Mouse (Mus musculus): ENCODE results near the gene Vps35l.

Gene Vps35l

GRCm38 (mm10) chr7:118819666-118820065 lies 79.6 kb downstream of the Vps35l start:
- DNase-seq (ENCODE audit: low spot score in 2 of 2) = no peak

GRCm38 (mm10) chr7:118821356-118821755 lies 81.3 kb downstream of the Vps35l start:
- no peak for DNase-seq (ENCODE audit: low spot score in 2 of 2)

- no peak for DNase-seq (ENCODE audit: low spot score in 2 of 2)
Measured at GRCm38 (mm10) chr7:118821887-118822556, 82.0 kb downstream of the Vps35l start.

- DNase-seq (ENCODE audit: low spot score in 2 of 2) = no peak
Measured at GRCm38 (mm10) chr7:118824451-118824850, 84.4 kb downstream of the Vps35l start.

GRCm38 (mm10) chr7:118827975-118828416 lies 88.0 kb downstream of the Vps35l start:
- no peak for DNase-seq (ENCODE audit: low spot score in 2 of 2)

GRCm38 (mm10) chr7:118837901-118838300 lies 97.9 kb downstream of the Vps35l start:
- DNase-seq (ENCODE audit: low spot score in 2 of 2) = no peak

GRCm38 (mm10) chr7:118841030-118841745 lies 101.2 kb downstream of the Vps35l start:
- DNase-seq (ENCODE audit: low spot score in 2 of 2) = no peak

GRCm38 (mm10) chr7:118841796-118842195 lies 101.8 kb downstream of the Vps35l start:
- DNase-seq (ENCODE audit: low spot score in 2 of 2) = no peak

- peak; percentile 16 to 39 for DNase-seq (ENCODE audit: low spot score in 2 of 2)
Measured at GRCm38 (mm10) chr7:118842938-118843337, 102.9 kb downstream of the Vps35l start.

- DNase-seq (ENCODE audit: low spot score in 2 of 2) = no peak
Measured at GRCm38 (mm10) chr7:118845141-118845540, 105.1 kb downstream of the Vps35l start.

- DNase-seq (ENCODE audit: low spot score in 2 of 2) = no peak
Measured at GRCm38 (mm10) chr7:118846329-118846728, 106.3 kb downstream of the Vps35l start.

GRCm38 (mm10) chr7:118848796-118849195 lies 108.8 kb downstream of the Vps35l start:
- DNase-seq (ENCODE audit: low spot score in 2 of 2) = no peak

- no peak for DNase-seq (ENCODE audit: low spot score in 2 of 2)
Measured at GRCm38 (mm10) chr7:118849543-118850250, 109.7 kb downstream of the Vps35l start.

- DNase-seq (ENCODE audit: low spot score in 2 of 2) = no peak
Measured at GRCm38 (mm10) chr7:118850676-118851290, 110.8 kb downstream of the Vps35l start.

- DNase-seq (ENCODE audit: low spot score in 2 of 2) = no peak
Measured at GRCm38 (mm10) chr7:118851571-118851970, 111.5 kb downstream of the Vps35l start.

GRCm38 (mm10) chr7:118852611-118853010 lies 112.6 kb downstream of the Vps35l start:
- DNase-seq (ENCODE audit: low spot score in 2 of 2) = no peak

GRCm38 (mm10) chr7:118854606-118855005 lies 114.6 kb downstream of the Vps35l start:
- no peak for DNase-seq (ENCODE audit: low spot score in 2 of 2)

- DNase-seq (ENCODE audit: low spot score in 2 of 2) = peak; percentile 77 to 86
Measured at GRCm38 (mm10) chr7:118855171-118855876, 115.3 kb downstream of the Vps35l start, which contains the start of gene Iqck. Iqck (plus strand) TSS chr7:118855752.

GRCm38 (mm10) chr7:118855877-118856304 lies 115.9 kb downstream of the Vps35l start, which contains the start of gene Knop1:
Knop1 (minus strand) TSS chr7:118856254.
- DNase-seq (ENCODE audit: low spot score in 2 of 2) = no peak

GRCm38 (mm10) chr7:118858640-118859039 lies 118.6 kb downstream of the Vps35l start:
- no peak for DNase-seq (ENCODE audit: low spot score in 2 of 2)

- DNase-seq (ENCODE audit: low spot score in 2 of 2) = no peak
Measured at GRCm38 (mm10) chr7:118865362-118865761, 125.3 kb downstream of the Vps35l start.

Measured in natural killer cell, adult 2 months (primary cell).